Mouse (Mus musculus) E14TG2a.4 (cell line): ENCODE measurements around the gene Orm1.

Source experiments
- CTCF ChIP-seq: conservative IDR thresholded peaks from 2 replicates; pipeline ENCODE4 v1.5.1; 2014; ENCODE audit warnings: low read length
- NANOG ChIP-seq: IDR thresholded peaks from 2 replicates; pipeline ENCODE4 v1.6.1; 2014; ENCODE audit warnings: borderline replicate concordance, low read length, mixed read lengths
- POU5F1 ChIP-seq: IDR thresholded peaks from 2 replicates; pipeline ENCODE4 v1.6.1; 2014; ENCODE audit warnings: low read length, borderline replicate concordance

DNA sequence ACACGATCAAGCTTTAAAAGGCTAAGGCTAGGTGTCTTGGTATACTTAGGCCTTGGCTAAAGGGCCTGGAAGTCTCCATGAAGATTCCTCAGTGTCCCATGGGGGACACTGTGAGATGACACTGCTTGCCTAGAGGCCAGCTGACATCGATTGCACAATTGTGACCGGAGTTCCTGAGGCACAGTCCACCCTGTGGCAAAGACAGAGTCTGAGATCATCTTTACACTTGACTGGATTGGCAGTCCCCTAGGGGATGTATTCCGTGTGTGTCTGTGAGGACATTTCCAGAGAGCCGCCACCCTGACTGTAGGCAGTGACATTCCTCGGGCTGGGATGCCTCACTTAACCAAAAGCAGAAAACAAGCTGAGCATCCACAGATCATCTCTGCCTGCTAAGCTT lies 15.5 kb downstream of the Orm1 start:
- TF ChIP-seq CTCF (no peak), POU5F1 (no peak), NANOG (no peak)
